Mouse (Mus musculus) heart, embryonic 15.5 days (tissue): ENCODE measurements around the gene Klrb1f. TPM values are rescaled to one million over a fixed set of nuclear protein-coding genes. Genes with fewer than 3 reads are reported as not detected.
"Not testable (repeated sequence)": the region's sequence is repeated elsewhere in the genome, so short reads cannot be mapped to it uniquely, and the experiment has no call there.

ENCODE experiments used
- ATAC-seq: fragments of 200-750 bp; cut with Nextera tagmentation; replicated peaks from 2 replicates; pipeline ENCODE4 v1.8.0; 2017; ENCODE audit warnings: low read depth, moderate TSS enrichment; ENCODE audit not compliant: insufficient number of reproducible peaks, insufficient read depth, low FRiP score
- H3K27ac ChIP-seq: fragments of 300-500 bp; sonication (generic); 2 replicates; pipeline ENCODE4 v1.5.1; 2015; ENCODE audit warnings: mild to moderate bottlenecking, inconsistent platforms
- H3K27me3 ChIP-seq: fragments of 300-500 bp; sonication (generic); 2 replicates; pipeline ENCODE4 v1.6.1; 2015; ENCODE audit warnings: inconsistent platforms
- H3K36me3 ChIP-seq: fragments of 300-500 bp; sonication (generic); 2 replicates; pipeline ENCODE4 v1.6.1; 2015; ENCODE audit warnings: mild to moderate bottlenecking, inconsistent platforms
- H3K4me1 ChIP-seq: fragments of 300-500 bp; sonication (generic); replicated peaks from 2 replicates; pipeline ENCODE4 v1.6.1; 2015; ENCODE audit warnings: inconsistent platforms
- H3K4me2 ChIP-seq: fragments of 300-500 bp; sonication (generic); 2 replicates; pipeline ENCODE4 v1.6.1; 2015; ENCODE audit warnings: inconsistent platforms, mild to moderate bottlenecking, moderate library complexity
- H3K4me3 ChIP-seq: fragments of 300-500 bp; sonication (generic); 2 replicates; pipeline ENCODE4 v1.5.1; 2015; ENCODE audit warnings: mild to moderate bottlenecking, inconsistent platforms
- H3K9ac ChIP-seq: fragments of 300-500 bp; sonication (generic); 2 replicates; pipeline ENCODE4 v1.6.1; 2015; ENCODE audit warnings: mild to moderate bottlenecking, inconsistent platforms
- H3K9me3 ChIP-seq: fragments of 300-500 bp; sonication (generic); replicated peaks from 2 replicates; pipeline ENCODE4 v1.6.1; 2016; ENCODE audit warnings: inconsistent platforms
- WGBS: fragments of 180-500 bp; shearing (Covaris S2); methylation state at CpG from one replicate; pipeline ENCODE4 v1.1.7; 2015; ENCODE audit warnings: mixed read lengths; 5-methylcytosine and 5-hydroxymethylcytosine counted together
- polyA plus RNA-seq: library from polyadenylated mRNA; unstranded; fragments of >200 nt; fragmentation: Nextera tagmentation; extraction: Ambion mirVana; gene quantifications from 2 replicates; pipeline ENCODE4 v1.2.1, GENCODE M21; 2015

The Klrb1f gene
- 0.14 and 0.15 TPM in 2 replicates for polyA plus RNA-seq

- Histone ChIP-seq H3K4me1 (0 out of 2 replicates have a peak, but pooled peaks cover 4% of the 10 kb centered on the region), H3K27ac (no peak within 1 kb of the TSS), H3K9me3 (no peaks in the 10 kb centered on the region), H3K36me3 (no peaks in the 10 kb centered on the region), H3K9ac (no peak within 1 kb of the TSS), H3K4me2 (no peak within 1 kb of the TSS), H3K27me3 (no peaks in the 10 kb centered on the region), H3K4me3 (no peak within 1 kb of the TSS)
- 82% methylated on average over 2 of the region's 2 CpGs for WGBS
- ATAC-seq = no peak
Measured at GRCm38 (mm10) chr6:129045601-129046000, at the start of gene Klrb1f. Gene Klrb1f (plus strand): TSS chr6:129045901.

DNA sequence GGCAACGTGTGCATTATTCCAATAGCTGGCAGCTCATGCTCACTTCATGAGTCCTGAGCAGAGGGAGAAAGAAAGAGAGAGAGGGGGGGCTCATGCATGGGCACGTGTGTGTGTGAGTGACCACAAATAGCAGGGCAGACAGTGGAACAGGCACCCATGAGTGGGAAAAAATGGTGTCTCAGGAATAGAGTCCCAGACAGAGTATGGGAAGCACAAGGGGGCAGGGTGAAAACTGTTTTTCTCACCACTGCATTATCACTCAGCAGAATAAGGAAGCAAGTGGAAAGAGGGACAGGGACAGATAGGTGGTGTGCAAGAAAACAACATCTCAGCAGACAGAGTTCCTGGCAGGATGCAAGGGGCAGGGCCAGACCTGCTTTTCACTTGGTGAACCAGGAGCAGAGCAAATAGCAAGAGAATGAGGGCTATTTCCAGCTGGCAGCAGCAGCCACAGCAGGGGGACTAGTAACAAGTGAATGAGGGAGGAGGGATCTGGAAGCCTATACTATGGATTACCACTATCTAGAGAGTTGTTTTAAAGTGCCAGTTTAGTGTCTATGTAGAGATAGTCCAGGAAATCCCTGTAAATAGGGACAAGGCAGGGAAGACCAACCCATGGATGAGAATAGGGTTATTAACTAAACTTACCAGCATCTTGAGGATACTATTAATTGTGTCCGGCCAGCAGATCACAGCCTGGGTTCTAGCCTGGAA is 49.5 kb upstream of the Klrb1f start:
- WGBS = 57% methylated on average over 3 of the region's 3 CpGs
- Histone ChIP-seq H3K4me3 (no peak overlapping the region), H3K4me2 (peak overlapping the region; percentile 22), H3K36me3 (no peaks in the 10 kb centered on the region), H3K27me3 (no peaks in the 10 kb centered on the region), H3K9me3 (no peaks in the 10 kb centered on the region), H3K4me1 (peaks cover 2% of the 10 kb centered on the region; the same call in 1 of the 2 replicates), H3K9ac (no peak overlapping the region), H3K27ac (no peak overlapping the region)
- no peak; the same call in 1 of the 2 replicates for ATAC-seq

DNA sequence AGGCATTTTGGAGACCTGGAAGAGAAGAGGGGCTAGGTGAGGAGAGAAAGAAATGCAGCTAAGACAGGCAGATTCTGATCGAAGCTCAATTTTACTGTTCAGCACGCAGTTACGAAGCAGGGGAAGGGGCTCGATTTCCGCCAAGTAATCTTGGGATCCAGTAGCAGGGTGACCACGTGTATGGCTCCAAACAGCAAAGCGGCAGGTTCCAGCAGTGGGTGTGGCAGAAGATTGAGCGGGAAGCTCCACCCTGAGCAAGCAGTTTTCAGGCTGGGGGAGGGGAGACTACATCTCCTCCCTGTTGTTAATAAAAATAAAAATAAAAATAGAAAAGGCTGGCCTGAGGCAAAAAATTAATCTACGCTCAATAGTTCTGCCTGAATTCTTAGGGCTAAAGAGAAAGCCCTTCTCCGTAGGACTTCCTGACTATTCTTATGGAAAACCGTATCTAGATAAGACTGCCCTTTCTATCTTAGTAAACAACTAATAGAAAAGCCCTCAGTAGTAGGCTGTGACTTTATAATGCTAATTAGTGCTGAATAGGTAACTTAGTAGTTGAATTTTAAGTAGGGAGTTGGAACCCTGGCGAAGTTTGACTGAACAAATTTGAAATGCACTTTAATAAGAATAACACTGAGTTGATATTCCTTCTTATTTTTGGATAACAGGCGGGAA is 48.8 kb upstream of the Klrb1f start:
- ATAC-seq = no peak
- WGBS = 69% methylated on average over 13 of the region's 13 CpGs
- H3K27me3 ChIP-seq = no peaks in the 10 kb centered on the region
- no peak overlapping the region for H3K4me3 ChIP-seq
- peaks cover 2% of the 10 kb centered on the region; the same call in 1 of the 2 replicates for H3K4me1 ChIP-seq
- H3K4me2 ChIP-seq = peak overlapping the region; percentile 22
- no peaks in the 10 kb centered on the region for H3K36me3 ChIP-seq
- H3K9me3 ChIP-seq = no peaks in the 10 kb centered on the region
- no peak overlapping the region for H3K27ac ChIP-seq
- no peak overlapping the region for H3K9ac ChIP-seq

GRCm38 (mm10) chr6:129001392-129001791 is 44.3 kb upstream of the Klrb1f start:
- Histone ChIP-seq H3K36me3 (no peaks in the 10 kb centered on the region), H3K4me3 (no peak overlapping the region), H3K27me3 (no peaks in the 10 kb centered on the region), H3K9ac (no peak overlapping the region), H3K4me2 (no peak overlapping the region), H3K9me3 (no peaks in the 10 kb centered on the region), H3K27ac (no peak overlapping the region), H3K4me1 (no peaks in the 10 kb centered on the region; the same call in 1 of the 2 replicates)
- WGBS = 66% methylated on average over 2 of the region's 2 CpGs
- no peak for ATAC-seq

- ATAC-seq = no peak
- WGBS = 78% methylated on average over 8 of the region's 8 CpGs
Measured at GRCm38 (mm10) chr6:129008552-129008951, 37.1 kb upstream of the Klrb1f start.

GRCm38 (mm10) chr6:129009846-129010504 is 35.7 kb upstream of the Klrb1f start:
- H3K4me2 ChIP-seq, H3K27ac ChIP-seq: not testable (repeated sequence)

More at GRCm38 (mm10) chr6:129008552-129008951, 37.1 kb upstream of the Klrb1f start:
- H3K27ac ChIP-seq = no peak overlapping the region
- no peaks in the 10 kb centered on the region for H3K9me3 ChIP-seq
- no peak overlapping the region for H3K9ac ChIP-seq
- no peak overlapping the region for H3K4me2 ChIP-seq
- no peaks in the 10 kb centered on the region for H3K27me3 ChIP-seq
- no peaks in the 10 kb centered on the region for H3K4me1 ChIP-seq
- no peaks in the 10 kb centered on the region for H3K36me3 ChIP-seq
- no peak overlapping the region for H3K4me3 ChIP-seq

GRCm38 (mm10) chr6:129010505-129010873 is 35.2 kb upstream of the Klrb1f start:
- WGBS = 80% methylated on average over 3 of the region's 3 CpGs
- Histone ChIP-seq H3K27me3 (no peaks in the 10 kb centered on the region), H3K4me2 (no peak overlapping the region), H3K4me3 (no peak overlapping the region), H3K36me3 (no peaks in the 10 kb centered on the region), H3K9ac (no peak overlapping the region), H3K9me3 (no peaks in the 10 kb centered on the region), H3K4me1 (no peaks in the 10 kb centered on the region), H3K27ac (no peak overlapping the region)
- no peak for ATAC-seq

More at GRCm38 (mm10) chr6:129009846-129010504, 35.7 kb upstream of the Klrb1f start:
- WGBS = 69% methylated on average over 7 of the region's 7 CpGs
- H3K27me3 ChIP-seq, H3K4me1 ChIP-seq, H3K9ac ChIP-seq, ATAC-seq, H3K9me3 ChIP-seq, H3K4me3 ChIP-seq, H3K36me3 ChIP-seq: not testable (repeated sequence)

- H3K4me2 ChIP-seq, H3K9me3 ChIP-seq, H3K4me3 ChIP-seq, H3K36me3 ChIP-seq, ATAC-seq, H3K27ac ChIP-seq, H3K4me1 ChIP-seq, H3K27me3 ChIP-seq, H3K9ac ChIP-seq: not testable (repeated sequence)
- 96% methylated on average over 19 of the region's 23 CpGs for WGBS
Measured at GRCm38 (mm10) chr6:129012012-129012411, 33.7 kb upstream of the Klrb1f start.

DNA sequence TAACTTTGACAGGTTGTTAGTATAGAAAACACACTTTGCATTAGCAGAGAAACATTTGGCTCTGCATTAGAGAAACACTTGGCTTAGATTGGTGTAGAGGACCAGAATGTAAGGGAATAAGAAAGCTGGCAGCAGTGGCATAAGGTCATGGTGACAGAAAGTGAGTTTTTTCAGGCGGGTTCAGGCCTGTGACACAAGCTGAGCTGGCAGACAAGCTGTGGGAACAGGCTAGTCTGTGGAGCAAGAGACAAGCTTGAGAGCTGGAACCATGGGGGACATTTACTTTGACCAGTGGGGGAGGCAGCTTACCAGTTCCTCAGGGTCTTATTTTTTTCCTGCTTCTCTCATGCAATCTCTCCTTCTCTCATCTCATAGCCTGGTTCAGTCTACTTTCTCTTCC is 32.7 kb upstream of the Klrb1f start:
- H3K4me1 ChIP-seq = no peaks in the 10 kb centered on the region
- no peak for ATAC-seq
- 67% methylated on average over 1 of the region's 1 CpGs for WGBS
- no peak overlapping the region for H3K9ac ChIP-seq
- no peaks in the 10 kb centered on the region for H3K9me3 ChIP-seq
- no peaks in the 10 kb centered on the region for H3K27me3 ChIP-seq
- H3K36me3 ChIP-seq = no peaks in the 10 kb centered on the region
- no peak overlapping the region for H3K4me3 ChIP-seq
- H3K27ac ChIP-seq = no peak overlapping the region
- H3K4me2 ChIP-seq = no peak overlapping the region

GRCm38 (mm10) chr6:129013762-129014276 is 31.9 kb upstream of the Klrb1f start:
- no peak for ATAC-seq
- H3K9ac ChIP-seq = no peak overlapping the region
- H3K4me3 ChIP-seq = no peak overlapping the region
- no peaks in the 10 kb centered on the region for H3K4me1 ChIP-seq
- no peak overlapping the region for H3K27ac ChIP-seq
- H3K36me3 ChIP-seq = no peaks in the 10 kb centered on the region
- H3K4me2 ChIP-seq = no peak overlapping the region
- no peaks in the 10 kb centered on the region for H3K9me3 ChIP-seq
- H3K27me3 ChIP-seq = no peaks in the 10 kb centered on the region
- 75% methylated on average over 5 of the region's 5 CpGs for WGBS

GRCm38 (mm10) chr6:129014399-129014798 is 31.3 kb upstream of the Klrb1f start:
- ATAC-seq = no peak
- H3K4me2 ChIP-seq = no peak overlapping the region
- WGBS = 70% methylated on average over 1 of the region's 1 CpGs

More at GRCm38 (mm10) chr6:129014399-129014798, 31.3 kb upstream of the Klrb1f start:
- Histone ChIP-seq H3K4me1 (no peaks in the 10 kb centered on the region), H3K9me3 (no peaks in the 10 kb centered on the region), H3K9ac (no peak overlapping the region), H3K36me3 (no peaks in the 10 kb centered on the region), H3K27ac (no peak overlapping the region), H3K4me3 (no peak overlapping the region), H3K27me3 (no peaks in the 10 kb centered on the region)
